Mouse (Mus musculus): ENCODE data around the gene Sgca. TPM values are rescaled to one million over a fixed set of nuclear protein-coding genes. Genes with fewer than 3 reads are reported as not detected.
"Not testable (repeated sequence)": the region's sequence is repeated elsewhere in the genome, so short reads cannot be mapped to it uniquely, and the experiment has no call there.

Gene Sgca
- polyA plus RNA-seq, 1 experiment from 2014 or later: 22.1 TPM

DNA sequence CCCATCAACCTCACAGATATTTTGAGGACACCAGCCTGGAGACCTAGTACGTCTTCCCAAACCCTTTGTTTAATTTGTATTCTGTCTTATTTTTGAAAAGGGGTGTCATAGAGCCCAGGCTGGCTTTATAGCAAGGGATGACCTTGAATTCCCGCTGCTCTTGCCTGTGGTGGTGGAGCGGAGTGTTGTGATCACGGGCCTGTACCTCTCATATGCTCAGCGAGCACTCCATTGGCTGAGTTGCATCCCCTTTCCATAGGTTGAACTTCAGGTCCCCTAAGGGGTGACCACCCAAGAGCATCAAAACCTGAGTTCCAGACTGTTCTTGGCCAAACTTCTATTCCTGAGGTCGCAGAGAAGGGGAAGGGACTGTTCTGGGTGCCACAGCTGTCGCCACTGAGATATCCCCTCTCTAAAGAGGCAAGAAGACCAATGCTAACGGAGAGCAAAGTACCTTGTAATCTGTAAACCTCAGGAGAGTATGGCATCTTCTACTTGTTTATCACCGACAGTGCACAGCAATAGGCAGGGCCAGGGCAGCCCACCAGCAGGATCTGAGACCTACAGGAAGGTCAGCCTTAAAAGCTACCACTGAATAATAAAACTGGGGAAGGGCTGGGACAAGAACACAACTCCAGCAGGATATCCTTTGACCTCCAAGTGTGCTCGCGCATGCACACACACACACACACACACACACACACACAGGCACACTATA, 3.5 kb upstream of the Sgca start:
- Histone ChIP-seq H3K4me3 (peak overlapping the region; percentile 32; the same call in 1 of the 2 replicates), H3K4me1 (replicated peaks) (peaks cover 45% of the 10 kb centered on the region), H3K27me3 (no peaks in the 10 kb centered on the region), H3K9me3 (replicated peaks) (no peaks in the 10 kb centered on the region), H3K36me3 (no peaks in the 10 kb centered on the region), H3K4me2 (peak overlapping the region; percentile 58), H3K9ac (no peak overlapping the region), H3K27ac (peak overlapping the region; percentile 14; the same call in 1 of the 2 replicates)
- WGBS: 73% methylated on average over 11 of the region's 11 CpGs
- ATAC-seq (replicated peaks; ENCODE audit: insufficient number of reproducible peaks, insufficient read depth, low FRiP score, low read depth): no peak

DNA sequence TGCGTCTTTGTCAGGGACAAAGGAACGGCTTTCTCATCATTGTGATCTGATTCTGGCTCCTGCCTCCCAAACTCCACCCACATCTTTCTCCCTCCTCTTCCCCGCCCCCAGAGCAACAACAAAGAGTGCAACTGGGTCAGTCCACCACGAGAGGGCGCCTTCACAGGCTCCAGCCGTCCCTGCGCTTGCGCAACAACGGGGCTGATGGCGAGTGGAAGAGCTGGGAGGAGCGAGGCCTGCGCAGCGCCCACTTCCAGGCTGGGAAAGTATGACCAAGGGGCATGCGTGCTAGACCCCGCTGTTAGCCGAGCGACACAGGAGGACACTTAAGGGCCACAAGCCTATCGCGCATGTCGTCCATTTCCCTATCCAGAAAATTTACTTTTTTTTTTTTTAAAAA, 2.8 kb upstream of the Sgca start:
- H3K27me3 ChIP-seq: no peaks in the 10 kb centered on the region
- H3K4me1 ChIP-seq (replicated peaks): peaks cover 51% of the 10 kb centered on the region
- WGBS: 0% methylated on average over 20 of the region's 20 CpGs
- peak; percentile 92 for ATAC-seq (replicated peaks; ENCODE audit: insufficient number of reproducible peaks, insufficient read depth, low FRiP score, low read depth)
- H3K9me3 ChIP-seq (replicated peaks): no peaks in the 10 kb centered on the region
- H3K27ac ChIP-seq: peak overlapping the region; percentile 14; the same call in 1 of the 2 replicates
- H3K36me3 ChIP-seq: no peaks in the 10 kb centered on the region
- H3K4me3 ChIP-seq: peak overlapping the region; percentile 32
- peak overlapping the region; percentile 58 for H3K4me2 ChIP-seq
- no peak overlapping the region; the same call in 1 of the 2 replicates for H3K9ac ChIP-seq

DNA sequence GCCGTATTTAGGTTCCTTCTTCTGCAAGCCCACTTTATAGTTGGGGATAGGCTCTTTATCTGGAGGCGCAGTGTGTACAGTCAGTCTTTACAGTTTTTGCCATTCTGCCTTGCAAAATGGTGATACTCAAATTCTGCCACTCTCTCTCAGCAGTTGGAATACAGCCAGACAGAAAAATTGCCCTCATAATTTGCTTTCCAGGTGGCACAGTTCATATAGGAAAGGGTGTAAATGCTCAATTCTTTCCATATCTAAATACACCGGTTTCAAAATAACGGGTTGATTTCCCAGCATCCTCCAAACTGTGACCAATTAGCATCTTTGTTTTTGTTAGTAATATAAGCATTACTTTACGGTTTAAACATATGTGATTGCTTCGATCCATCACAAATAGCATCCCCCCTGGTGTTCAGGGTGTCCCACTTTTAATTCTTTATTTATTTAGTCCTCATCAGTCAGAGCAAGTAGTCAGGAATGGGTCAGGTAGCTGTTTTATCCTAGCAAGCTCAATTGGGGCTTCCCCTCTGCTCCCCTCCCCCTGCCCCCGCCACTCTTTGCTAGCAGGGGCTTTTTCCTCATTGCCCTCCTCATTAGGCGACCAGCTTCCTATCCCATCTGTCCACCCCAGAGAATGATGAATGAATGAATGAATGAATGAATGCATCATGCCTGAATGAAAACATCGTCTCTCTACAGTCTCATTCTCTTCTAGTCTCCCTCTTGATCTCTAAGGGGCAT, 2.2 kb upstream of the Sgca start:
- H3K4me3 ChIP-seq: peak overlapping the region; percentile 32
- no peaks in the 10 kb centered on the region for H3K27me3 ChIP-seq
- no peaks in the 10 kb centered on the region for H3K9me3 ChIP-seq (replicated peaks)
- WGBS: 39% methylated on average over 9 of the region's 9 CpGs
- peaks cover 57% of the 10 kb centered on the region for H3K4me1 ChIP-seq (replicated peaks)
- H3K36me3 ChIP-seq: no peaks in the 10 kb centered on the region
- H3K27ac ChIP-seq: peak overlapping the region; percentile 51; the same call in 1 of the 2 replicates
- H3K9ac ChIP-seq: no peak overlapping the region; the same call in 1 of the 2 replicates
- H3K4me2 ChIP-seq: peak overlapping the region; percentile 58
- ATAC-seq (replicated peaks; ENCODE audit: insufficient number of reproducible peaks, insufficient read depth, low FRiP score, low read depth): no peak

DNA sequence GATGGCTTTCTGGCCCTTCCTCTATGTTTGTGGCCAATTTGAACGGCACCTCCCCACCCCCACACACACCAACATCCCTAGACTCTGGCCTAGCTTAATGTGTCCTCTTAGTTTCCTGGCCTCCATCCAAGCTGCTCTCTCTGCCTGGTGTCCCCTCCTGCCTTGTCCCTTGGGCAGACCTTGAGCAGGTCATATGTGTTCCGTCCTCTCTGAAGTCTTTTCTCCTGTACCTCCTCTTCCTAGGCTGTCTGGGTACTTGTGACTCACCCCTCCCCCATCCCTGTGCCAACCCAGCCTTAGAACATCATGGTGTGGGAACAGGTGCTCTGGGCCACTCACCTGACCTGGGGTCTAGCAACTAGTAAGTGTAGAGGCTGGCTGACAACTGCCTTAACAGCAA, 1.2 kb downstream of the Sgca start:
- Histone ChIP-seq H3K4me3 (no peak overlapping the region), H3K9ac (no peak overlapping the region), H3K27ac (peak overlapping the region; percentile 67), H3K4me1 (replicated peaks) (peaks cover 69% of the 10 kb centered on the region), H3K27me3 (no peaks in the 10 kb centered on the region), H3K9me3 (replicated peaks) (no peaks in the 10 kb centered on the region), H3K36me3 (no peaks in the 10 kb centered on the region), H3K4me2 (no peak overlapping the region)
- WGBS: 22% methylated on average over 2 of the region's 2 CpGs
- ATAC-seq (replicated peaks; ENCODE audit: insufficient number of reproducible peaks, insufficient read depth, low FRiP score, low read depth): 0 out of 2 replicates have a peak, but pooled peaks have one; percentile 28

GRCm38 (mm10) chr11:94973313-94973712, 2.8 kb downstream of the Sgca start:
- peak overlapping the region; percentile 40 for H3K4me3 ChIP-seq
- H3K9ac ChIP-seq: peak overlapping the region; percentile 48; the same call in 1 of the 2 replicates
- H3K27ac ChIP-seq: peak overlapping the region; percentile 65
- 28% methylated on average over 4 of the region's 4 CpGs for WGBS
- H3K4me2 ChIP-seq: peak overlapping the region; percentile 59
- peak; percentile 66 for ATAC-seq (replicated peaks; ENCODE audit: insufficient number of reproducible peaks, insufficient read depth, low FRiP score, low read depth)
- H3K4me1 ChIP-seq (replicated peaks): peaks cover 56% of the 10 kb centered on the region
- no peaks in the 10 kb centered on the region for H3K9me3 ChIP-seq (replicated peaks)
- no peaks in the 10 kb centered on the region for H3K36me3 ChIP-seq
- no peaks in the 10 kb centered on the region for H3K27me3 ChIP-seq

- no peaks in the 10 kb centered on the region for H3K9me3 ChIP-seq (replicated peaks)
- WGBS: 34% methylated on average over 5 of the region's 5 CpGs
- H3K4me2 ChIP-seq: peak overlapping the region; percentile 59
- peak overlapping the region; percentile 48; the same call in 1 of the 2 replicates for H3K9ac ChIP-seq
- ATAC-seq (replicated peaks; ENCODE audit: insufficient number of reproducible peaks, insufficient read depth, low FRiP score, low read depth): 0 out of 2 replicates have a peak, but pooled peaks have one; percentile 37
- peak overlapping the region; percentile 65 for H3K27ac ChIP-seq
- H3K36me3 ChIP-seq: no peaks in the 10 kb centered on the region
- no peaks in the 10 kb centered on the region for H3K27me3 ChIP-seq
- peak overlapping the region; percentile 40 for H3K4me3 ChIP-seq
- H3K4me1 ChIP-seq (replicated peaks): peaks cover 51% of the 10 kb centered on the region
Measured at GRCm38 (mm10) chr11:94972887-94973286, 3.2 kb downstream of the Sgca start.

DNA sequence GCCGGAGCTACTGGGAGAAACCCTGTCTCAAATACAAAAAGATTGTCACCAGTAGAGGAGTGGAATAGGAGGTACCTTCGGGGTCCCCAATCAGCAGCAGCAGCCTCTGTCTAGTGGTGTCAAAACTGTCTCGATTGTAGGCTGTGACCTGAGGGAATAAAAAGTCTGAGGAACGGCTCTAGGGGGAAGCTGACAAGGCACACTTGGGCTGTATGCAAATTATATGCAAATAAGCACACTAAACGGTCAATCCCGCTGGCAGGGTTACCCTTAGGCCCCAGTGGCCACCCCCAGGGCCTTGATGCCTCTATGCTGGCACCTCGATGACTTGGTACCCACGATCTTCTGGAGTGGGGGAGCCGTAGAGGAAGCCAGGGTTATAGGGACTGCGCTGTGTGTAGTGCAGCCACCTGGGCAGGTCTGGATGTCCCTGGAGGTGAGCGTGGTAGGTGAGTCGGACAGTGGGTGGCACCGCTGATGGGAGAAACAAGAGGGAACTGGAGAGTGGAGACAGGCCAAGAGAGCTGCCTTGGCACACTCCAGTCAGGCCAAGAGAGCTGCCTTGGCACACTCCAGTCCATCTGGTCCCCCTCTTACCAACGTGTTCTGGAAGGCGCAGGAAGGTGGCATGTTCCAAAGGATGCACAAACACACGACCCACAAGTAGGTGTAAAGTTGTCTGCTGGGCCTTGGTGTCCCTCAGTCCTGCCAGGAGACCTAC, 4.1 kb downstream of the Sgca start:
- WGBS: 63% methylated on average over 16 of the region's 16 CpGs
- Histone ChIP-seq H3K27me3 (no peaks in the 10 kb centered on the region), H3K4me3 (peak overlapping the region; percentile 40; the same call in 1 of the 2 replicates), H3K9me3 (replicated peaks) (no peaks in the 10 kb centered on the region), H3K27ac (peak overlapping the region; percentile 65; the same call in 1 of the 2 replicates), H3K36me3 (no peaks in the 10 kb centered on the region), H3K9ac (0 out of 2 replicates have a peak overlapping the region, but pooled peaks have one; percentile 26), H3K4me1 (replicated peaks) (peaks cover 47% of the 10 kb centered on the region), H3K4me2 (peak overlapping the region; percentile 59)
- ATAC-seq (replicated peaks; ENCODE audit: insufficient number of reproducible peaks, insufficient read depth, low FRiP score, low read depth): no peak

GRCm38 (mm10) chr11:94970210-94970943, 5.8 kb downstream of the Sgca start:
- no peaks in the 10 kb centered on the region for H3K27me3 ChIP-seq
- H3K4me2 ChIP-seq: no peak overlapping the region
- no peak overlapping the region for H3K9ac ChIP-seq
- ATAC-seq (replicated peaks; ENCODE audit: insufficient number of reproducible peaks, insufficient read depth, low FRiP score, low read depth): no peak
- WGBS: 61% methylated on average over 15 of the region's 15 CpGs
- peaks cover 32% of the 10 kb centered on the region for H3K4me1 ChIP-seq (replicated peaks)
- H3K4me3 ChIP-seq: no peak overlapping the region
- no peaks in the 10 kb centered on the region for H3K36me3 ChIP-seq
- H3K27ac ChIP-seq: no peak overlapping the region
- H3K9me3 ChIP-seq (replicated peaks): no peaks in the 10 kb centered on the region

- ATAC-seq (replicated peaks; ENCODE audit: insufficient number of reproducible peaks, insufficient read depth, low FRiP score, low read depth); H3K36me3 ChIP-seq: not testable (repeated sequence)
Measured at GRCm38 (mm10) chr11:94969709-94970108, 6.4 kb downstream of the Sgca start.

GRCm38 (mm10) chr11:94968187-94968586, 7.9 kb downstream of the Sgca start:
- WGBS: 76% methylated on average over 7 of the region's 7 CpGs
- no peak overlapping the region for H3K27ac ChIP-seq
- no peak overlapping the region for H3K4me2 ChIP-seq
- no peaks in the 10 kb centered on the region for H3K27me3 ChIP-seq
- no peak overlapping the region for H3K9ac ChIP-seq
- H3K4me3 ChIP-seq: no peak overlapping the region
- no peak for ATAC-seq (replicated peaks; ENCODE audit: insufficient number of reproducible peaks, insufficient read depth, low FRiP score, low read depth)
- no peaks in the 10 kb centered on the region for H3K9me3 ChIP-seq (replicated peaks)
- no peaks in the 10 kb centered on the region for H3K36me3 ChIP-seq
- H3K4me1 ChIP-seq (replicated peaks): peaks cover 11% of the 10 kb centered on the region

More at GRCm38 (mm10) chr11:94969709-94970108, 6.4 kb downstream of the Sgca start:
- H3K9me3 ChIP-seq (replicated peaks); H3K4me2 ChIP-seq; H3K4me3 ChIP-seq; H3K27me3 ChIP-seq; H3K27ac ChIP-seq; H3K9ac ChIP-seq: not testable (repeated sequence)
- peaks cover 25% of the 10 kb centered on the region for H3K4me1 ChIP-seq (replicated peaks)
- 86% methylated on average over 4 of the region's 4 CpGs for WGBS
